Mouse (Mus musculus) Patski (cell line): Measurements from ENCODE around the gene Psmd1. TPM values are rescaled to one million over a fixed set of nuclear protein-coding genes. Genes with fewer than 3 reads are reported as not detected.

Source experiments
- ATAC-seq: fragments of 100-300 bp; one replicate; pipeline ENCODE4 v1.8.0; 2021
- CTCF ChIA-PET: fragments of 350-600 bp; sonication (Branson Sonifier 250); formaldehyde crosslinking; loops from one replicate; lab custom pipeline; 2022; ENCODE audit warnings: inconsistent platforms; lab: Charles Lee
- POLR2A ChIA-PET: fragments of 350-600 bp; sonication (Branson Sonifier 250); formaldehyde crosslinking; loops from one replicate; lab custom pipeline; 2022; ENCODE audit warnings: antibody characterized with exemption, inconsistent platforms; lab: Charles Lee
- DNase-seq: peaks from one replicate; pipeline ENCODE4 v3.0.0-alpha.2; 2011; ENCODE audit warnings: low read depth, low spot score
- H3K27me3 ChIP-seq: fragments of 371-371 bp; one replicate; pipeline ENCODE4 v1.5.1; 2021
- CTCF ChIP-seq: fragments of 100-300 bp; IDR thresholded peaks from one replicate; pipeline ENCODE4 v1.5.1; 2021
- in situ Hi-C: fragments of 300-500 bp; cut with MboI; formaldehyde crosslinking; loops from 3 replicates; pipeline ENCODE4 v1.11.1; 2018; ENCODE audit warnings: low pct_unique_long_range_greater_than_20kb, mixed read lengths
- polyA plus RNA-seq: library from polyadenylated mRNA; unstranded; gene quantifications from one replicate; pipeline ENCODE4 v1.2.3, GENCODE M21; 2021

Gene Psmd1
- polyA plus RNA-seq, 1 experiment from 2014 or later: 165 TPM

DNA sequence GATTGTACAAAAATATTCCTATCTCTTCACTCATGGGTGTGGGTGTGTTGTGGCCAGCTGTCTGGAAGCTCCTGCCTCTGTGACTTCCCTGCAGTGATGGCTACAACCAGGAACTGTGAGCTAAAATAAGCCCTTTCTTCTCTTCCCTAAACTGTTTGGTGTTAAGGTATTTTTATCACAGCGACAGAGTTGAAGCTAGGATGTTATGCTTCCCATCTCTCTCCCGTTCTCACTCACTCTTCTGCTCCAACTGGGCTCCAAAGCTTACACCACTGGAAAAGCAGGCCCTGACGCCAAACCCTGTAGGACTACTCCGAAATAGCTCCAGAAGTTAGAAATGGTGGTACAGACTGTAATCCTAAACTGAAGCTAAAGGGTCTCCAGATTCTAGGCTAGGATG is 19.1 kb upstream of the Psmd1 start:
- ChIA-PET CTCF (interaction anchor here (1.0 kb wide), 1 partner anchor 18 kb away, joined by 3 read pairs; no protein-coding TSS in a partner anchor), POLR2A (no interaction called here)
- no peak for ATAC-seq
- in situ Hi-C loops: no loop called here
- DNase-seq: no peak
- no peak for TF ChIP-seq CTCF
- H3K27me3 ChIP-seq: peaks cover 38% of the 10 kb centered on the region

DNA sequence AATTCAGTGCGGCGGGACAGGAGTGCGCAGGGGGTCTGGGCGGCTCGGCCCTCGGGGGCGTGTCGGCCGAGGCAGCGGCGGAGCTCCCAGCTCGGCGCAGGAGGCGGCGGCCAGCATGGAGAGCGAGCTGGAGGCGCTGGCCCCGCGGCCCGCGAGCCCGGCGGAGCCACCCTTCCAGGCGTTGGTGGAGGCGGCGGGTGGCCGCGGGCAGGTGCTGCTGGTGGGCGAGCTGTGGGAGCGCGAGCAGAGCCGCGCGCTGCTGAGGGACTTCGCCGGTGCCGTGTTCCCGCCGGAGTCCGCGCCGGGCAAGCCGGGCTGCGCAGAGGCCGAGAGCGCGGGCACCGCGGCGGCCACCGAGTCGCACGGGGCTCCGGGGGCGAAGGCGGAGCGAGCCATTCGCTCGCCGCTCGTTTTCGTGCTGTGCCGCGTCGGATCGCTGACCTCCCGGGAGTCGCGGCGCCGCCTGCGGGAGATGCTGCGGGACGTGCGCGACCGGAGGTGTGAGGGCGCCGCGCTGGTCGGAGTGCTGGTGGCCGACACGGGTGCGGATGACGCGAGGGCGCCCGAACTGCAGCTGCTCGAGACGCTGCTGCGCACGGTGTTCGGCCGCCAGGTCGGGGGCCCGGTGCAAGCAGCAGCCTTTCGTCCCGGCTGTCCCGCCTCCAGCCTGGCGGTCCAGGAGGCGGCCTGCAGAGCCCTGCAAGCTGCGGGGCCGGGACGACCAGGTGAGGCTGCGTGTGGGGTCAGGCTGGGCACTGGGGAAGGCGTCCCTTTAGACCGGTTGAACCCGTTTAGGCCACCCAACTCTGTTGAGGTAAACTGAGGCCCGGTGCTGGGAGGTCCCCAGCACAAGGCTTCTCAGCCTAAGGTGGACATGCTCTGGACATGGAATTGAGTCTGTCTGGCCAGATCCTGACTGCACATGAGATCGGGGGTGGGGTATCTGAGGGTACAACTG is 18.1 kb upstream of the Psmd1 start, which contains the start of gene 2810459M11Rik:
2810459M11Rik (plus strand) TSS at position 16 of the 958 bp plus-strand sequence.
- POLR2A ChIA-PET: no interaction called here
- peak; percentile 48 for ATAC-seq
- in situ Hi-C loops: no loop called here

DNA sequence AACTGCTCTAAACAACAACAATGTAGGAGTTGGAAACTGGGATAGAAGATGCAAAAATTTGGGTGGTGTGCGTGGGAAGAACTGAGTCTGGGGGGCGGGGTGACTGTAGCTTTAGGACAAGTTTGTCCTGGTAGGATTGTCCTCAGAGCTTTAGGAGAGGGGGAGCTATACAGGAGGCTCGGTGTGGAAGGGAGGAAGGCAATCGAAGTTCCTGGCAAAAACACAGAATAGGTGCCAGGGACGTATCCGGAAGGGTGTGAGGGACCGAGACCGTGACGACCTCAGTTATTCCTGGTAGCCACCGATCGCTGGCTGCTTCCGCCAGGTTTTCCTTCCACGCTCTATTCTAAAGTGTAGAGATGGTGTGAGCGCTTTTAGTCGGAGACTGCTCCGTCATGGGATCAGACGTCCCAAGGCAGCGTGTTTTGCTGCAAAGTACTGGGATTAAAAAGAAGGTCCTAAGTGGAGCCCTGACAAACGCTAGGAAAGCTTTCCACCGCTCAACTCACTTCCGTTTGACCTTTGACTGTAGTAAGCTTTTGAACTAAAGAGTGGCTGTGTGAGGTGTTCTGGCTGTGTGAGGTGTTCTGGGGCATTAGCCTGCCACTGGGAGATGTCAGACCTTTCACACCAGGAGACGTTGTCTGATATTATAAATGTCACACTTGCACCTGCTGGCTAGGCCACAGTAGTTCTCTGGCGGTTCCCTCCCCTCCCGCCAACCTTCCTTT is 17.2 kb upstream of the Psmd1 start:
- ChIA-PET CTCF (no interaction called here), POLR2A (no interaction called here)
- DNase-seq (no peak), ATAC-seq (no peak)
- in situ Hi-C loops: no loop called here
- peaks cover 38% of the 10 kb centered on the region for H3K27me3 ChIP-seq
- TF ChIP-seq CTCF: no peak

More for the DNA sequence above, 18.1 kb upstream of the Psmd1 start, which contains the start of gene 2810459M11Rik:
- peaks cover 38% of the 10 kb centered on the region for H3K27me3 ChIP-seq
- CTCF ChIA-PET: no interaction called here
- no peak for TF ChIP-seq CTCF
- DNase-seq: no peak

DNA sequence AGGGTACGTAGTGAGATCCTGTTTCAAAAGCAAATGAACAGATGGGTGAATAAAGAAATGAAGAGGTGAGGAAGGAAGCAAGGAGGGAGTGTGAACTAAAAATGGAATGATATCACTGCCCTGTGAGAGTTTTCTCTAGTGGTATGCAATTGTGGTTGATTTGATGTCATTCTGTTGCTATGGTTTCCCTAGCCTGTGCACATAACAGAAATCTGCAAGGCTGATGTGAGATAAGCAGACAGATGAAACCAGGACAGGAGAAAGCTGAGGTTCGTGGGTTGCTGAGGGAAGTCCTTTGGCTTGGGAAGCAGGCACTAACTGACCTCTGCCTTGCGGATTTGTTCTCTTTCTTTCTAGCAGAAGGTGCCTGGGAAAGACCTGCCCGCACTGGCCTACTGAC is 16.0 kb upstream of the Psmd1 start:
- TF ChIP-seq CTCF: no peak
- peaks cover 31% of the 10 kb centered on the region for H3K27me3 ChIP-seq
- ATAC-seq (no peak), DNase-seq (no peak)
- in situ Hi-C loops: no loop called here
- CTCF ChIA-PET: no interaction called here
- POLR2A ChIA-PET: no interaction called here

DNA sequence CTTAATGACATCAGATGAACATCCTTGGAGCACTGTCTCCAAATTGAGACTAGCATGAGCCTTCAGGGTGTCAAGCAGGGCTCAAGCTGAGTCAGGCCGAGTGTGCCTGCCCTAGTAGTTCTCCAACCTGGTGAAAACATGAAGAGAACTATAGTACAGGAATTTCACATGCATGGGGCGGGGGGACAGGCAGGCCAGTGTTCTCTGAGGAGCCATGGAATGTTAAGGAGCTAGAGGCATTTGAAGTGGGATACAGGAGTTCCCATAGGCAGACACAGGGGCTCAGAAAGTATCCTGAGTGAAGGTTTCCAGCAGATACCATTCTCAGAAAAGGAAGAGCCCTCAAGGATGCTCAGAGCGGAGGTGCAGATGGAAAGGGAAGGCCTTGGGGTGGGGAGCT is 15.4 kb upstream of the Psmd1 start:
- peaks cover 29% of the 10 kb centered on the region for H3K27me3 ChIP-seq
- DNase-seq (no peak), ATAC-seq (no peak)
- in situ Hi-C loops: no loop called here
- ChIA-PET CTCF (no interaction called here), POLR2A (no interaction called here)
- no peak for TF ChIP-seq CTCF

DNA sequence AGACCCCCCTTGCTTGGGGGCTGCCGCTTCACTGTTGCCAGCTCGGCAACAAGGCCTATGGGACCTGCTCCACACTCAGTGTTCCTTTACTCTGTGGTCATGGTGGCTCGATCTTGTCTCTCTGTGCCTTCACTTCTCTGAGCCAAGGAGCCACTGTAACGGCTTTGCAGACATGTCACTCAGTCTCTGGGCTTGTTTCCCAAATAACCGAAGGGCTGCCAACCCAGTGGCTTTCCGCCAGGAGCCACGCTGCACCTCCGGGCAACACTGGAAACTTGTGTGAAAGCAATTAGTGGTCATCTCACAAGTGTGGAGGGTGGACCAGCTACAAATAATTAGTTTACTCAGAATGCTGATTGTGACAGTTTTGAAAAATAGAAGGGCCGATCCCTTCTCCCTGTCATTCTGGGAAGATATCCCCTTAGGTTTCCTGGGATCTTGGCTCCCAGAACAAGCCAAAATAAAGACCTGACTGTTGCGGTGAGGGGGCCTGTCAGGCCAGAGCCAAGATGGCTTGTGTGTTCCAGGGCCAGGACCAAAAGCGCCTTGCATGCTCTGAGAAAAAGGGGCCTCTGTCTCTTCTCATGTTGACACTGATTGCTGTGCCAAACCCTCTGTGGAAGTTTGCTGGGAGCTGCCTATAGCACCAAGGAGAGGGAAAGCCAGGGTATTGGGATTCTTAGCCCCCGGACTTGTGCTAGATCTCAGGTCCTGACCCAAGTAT is 10.8 kb upstream of the Psmd1 start:
- DNase-seq (no peak), ATAC-seq (no peak)
- CTCF ChIA-PET: no interaction called here
- in situ Hi-C loops: no loop called here
- H3K27me3 ChIP-seq: peaks cover 7% of the 10 kb centered on the region
- TF ChIP-seq CTCF: no peak
- POLR2A ChIA-PET: no interaction called here

DNA sequence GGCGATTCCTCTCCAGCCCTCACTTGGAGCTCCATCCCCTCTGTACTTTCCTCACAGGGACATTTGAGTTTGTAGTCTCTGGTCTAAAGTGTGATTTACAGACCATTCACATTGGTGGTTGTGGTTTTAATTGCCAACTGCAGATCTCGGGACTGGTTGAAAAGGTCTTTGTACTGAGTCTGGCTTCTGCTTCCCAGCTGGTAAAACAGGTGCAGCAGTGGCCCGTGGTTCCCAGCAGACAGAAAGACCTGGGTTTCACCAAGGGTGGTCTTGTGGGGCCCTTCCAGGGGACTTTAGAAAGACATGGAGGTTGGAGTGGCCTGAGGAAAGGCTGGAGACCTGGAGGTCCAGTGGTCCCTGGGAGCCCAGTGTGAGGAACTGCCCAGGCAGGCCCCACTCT is 9.2 kb upstream of the Psmd1 start:
- ChIA-PET POLR2A (no interaction called here), CTCF (interaction anchor here (1.3 kb wide), 1 partner anchor 17 kb away, joined by 4 read pairs; no protein-coding TSS in a partner anchor)
- H3K27me3 ChIP-seq: peaks cover 3% of the 10 kb centered on the region
- in situ Hi-C loops: no loop called here
- ATAC-seq (no peak), DNase-seq (no peak)
- TF ChIP-seq CTCF: no peak

DNA sequence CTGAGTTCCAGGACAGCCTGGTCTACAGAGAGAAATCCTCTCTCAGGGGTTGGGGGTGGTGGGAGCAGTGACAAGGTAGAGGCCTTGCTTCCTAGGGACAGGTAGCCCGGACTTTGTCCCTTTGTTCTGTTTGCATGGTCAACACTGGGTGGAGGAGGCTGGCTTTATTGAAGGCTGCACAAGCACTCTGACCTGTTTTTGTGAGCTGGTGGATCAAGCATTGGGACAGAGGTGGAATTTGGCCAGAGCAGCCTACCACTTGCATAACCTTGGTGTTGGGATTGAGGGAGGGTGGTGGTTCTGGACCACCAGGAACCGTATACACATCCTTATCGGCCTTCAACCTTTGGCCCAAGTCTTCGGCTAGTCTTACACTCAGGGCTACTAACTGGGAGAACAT is 7.9 kb upstream of the Psmd1 start:
- DNase-seq (no peak), ATAC-seq (no peak)
- CTCF ChIA-PET: no interaction called here
- in situ Hi-C loops: no loop called here
- H3K27me3 ChIP-seq: peaks cover 3% of the 10 kb centered on the region
- POLR2A ChIA-PET: no interaction called here
- no peak for TF ChIP-seq CTCF

DNA sequence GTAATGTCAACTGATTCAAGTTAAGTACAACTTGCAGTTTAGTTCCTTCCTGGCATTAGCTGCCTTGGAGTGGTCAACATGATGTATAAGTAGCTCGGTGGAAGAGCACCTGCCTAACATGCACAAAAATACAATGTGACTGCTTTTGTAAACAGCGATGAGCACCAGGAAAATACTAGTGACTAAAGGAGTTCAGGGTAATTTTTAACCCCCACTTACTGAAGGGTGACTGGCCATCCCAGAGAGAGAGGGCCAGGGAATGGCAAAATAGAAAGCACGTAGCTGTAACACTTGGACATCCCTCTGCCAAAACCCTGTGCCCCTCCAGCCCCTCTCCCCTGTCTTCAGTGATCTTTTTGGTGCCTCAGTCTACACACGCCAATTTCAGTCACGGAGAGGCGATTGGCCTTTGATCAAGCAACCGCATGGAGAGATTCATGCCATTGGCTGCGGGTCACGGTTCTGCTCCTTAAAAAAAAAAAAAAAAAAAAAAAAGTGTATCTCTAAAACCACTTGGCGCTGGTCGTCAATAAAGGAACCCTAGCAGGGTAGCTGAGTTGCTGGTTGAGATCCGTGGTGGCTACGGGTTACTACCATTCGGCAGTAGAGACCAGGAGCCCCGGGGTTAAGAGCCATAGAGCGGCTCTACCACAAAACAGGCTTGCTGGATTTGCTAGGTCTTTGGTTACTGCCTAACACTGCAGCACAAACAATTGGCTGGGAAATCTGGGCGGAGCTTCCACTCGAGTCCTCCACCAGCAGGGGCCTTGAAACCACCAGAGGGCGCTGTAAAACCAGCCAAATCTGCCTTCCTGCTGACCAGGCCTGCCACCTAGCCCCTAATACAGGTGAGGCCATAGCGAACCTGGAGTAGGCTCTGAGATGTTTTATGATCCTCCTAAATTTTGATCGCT is 5.1 kb upstream of the Psmd1 start:
- POLR2A ChIA-PET: no interaction called here

More for the DNA sequence above, 5.1 kb upstream of the Psmd1 start:
- peak; percentile 81 for TF ChIP-seq CTCF
- ATAC-seq (peak; percentile 91), DNase-seq (peak; percentile 51)
- CTCF ChIA-PET: interaction anchor here (0.6 to 1.7 kb wide), 8 partner anchors 8 to 133 kb away, joined by 3 to 13 read pairs (median 4); no protein-coding TSS in a partner anchor
- in situ Hi-C loops: no loop called here
- H3K27me3 ChIP-seq: peaks cover 3% of the 10 kb centered on the region
